Mouse (Mus musculus): ENCODE measurements around the gene Twnk.

The Twnk gene

GRCm38 (mm10) chr19:45005444-45005843 is at the start of gene Twnk:
Gene Twnk (plus strand): TSS chr19:45005663.
- no peak for DNase-seq (ENCODE audit: low spot score in 2 of 2)

GRCm38 (mm10) chr19:44959633-44960032 is 45.8 kb upstream of the Twnk start:
- DNase-seq (ENCODE audit: low spot score in 2 of 2): no peak

- no peak for DNase-seq (ENCODE audit: low spot score in 2 of 2)
These were observed 39.5 kb upstream of the Twnk start for GRCm38 (mm10) chr19:44965978-44966377.

- no peak for DNase-seq (ENCODE audit: low spot score in 2 of 2)
These were observed 37.1 kb upstream of the Twnk start for GRCm38 (mm10) chr19:44968329-44968728.

GRCm38 (mm10) chr19:44976636-44977035 is 28.8 kb upstream of the Twnk start:
- DNase-seq (ENCODE audit: low spot score in 2 of 2): no peak

GRCm38 (mm10) chr19:44977148-44977547 is 28.3 kb upstream of the Twnk start:
- no peak for DNase-seq (ENCODE audit: low spot score in 2 of 2)

GRCm38 (mm10) chr19:44980787-44981186 is 24.7 kb upstream of the Twnk start:
- no peak for DNase-seq (ENCODE audit: low spot score in 2 of 2)

- DNase-seq (ENCODE audit: low spot score in 2 of 2): no peak
These were observed 22.9 kb upstream of the Twnk start for GRCm38 (mm10) chr19:44982477-44983115.

- DNase-seq (ENCODE audit: low spot score in 2 of 2): no peak
These were observed 22.1 kb upstream of the Twnk start for GRCm38 (mm10) chr19:44983366-44983765.

- no peak for DNase-seq (ENCODE audit: low spot score in 2 of 2)
These were observed 21.0 kb upstream of the Twnk start for GRCm38 (mm10) chr19:44984420-44984819.

- DNase-seq (ENCODE audit: low spot score in 2 of 2): no peak
These were observed 20.1 kb upstream of the Twnk start for GRCm38 (mm10) chr19:44985159-44985988.

- no peak for DNase-seq (ENCODE audit: low spot score in 2 of 2)
These were observed 18.5 kb upstream of the Twnk start for GRCm38 (mm10) chr19:44987004-44987403.

- no peak for DNase-seq (ENCODE audit: low spot score in 2 of 2)
These were observed 17.6 kb upstream of the Twnk start for GRCm38 (mm10) chr19:44987851-44988250.

- DNase-seq (ENCODE audit: low spot score in 2 of 2): no peak
These were observed 17.1 kb upstream of the Twnk start for GRCm38 (mm10) chr19:44988321-44988720.

- peak in 1 of 2 experiments; percentile 50 for DNase-seq (ENCODE audit: low spot score in 2 of 2)
These were observed 16.5 kb upstream of the Twnk start, which contains the start of gene Sema4g for GRCm38 (mm10) chr19:44988831-44989566. Gene Sema4g (plus strand): TSS chr19:44989101.

GRCm38 (mm10) chr19:44989567-44990495 is 15.6 kb upstream of the Twnk start:
- DNase-seq (ENCODE audit: low spot score in 2 of 2): no peak

GRCm38 (mm10) chr19:44991031-44991430 is 14.4 kb upstream of the Twnk start:
- DNase-seq (ENCODE audit: low spot score in 2 of 2): no peak

- no peak for DNase-seq (ENCODE audit: low spot score in 2 of 2)
These were observed 13.2 kb upstream of the Twnk start for GRCm38 (mm10) chr19:44992246-44992645.

- no peak for DNase-seq (ENCODE audit: low spot score in 2 of 2)
These were observed 12.8 kb upstream of the Twnk start for GRCm38 (mm10) chr19:44992712-44993111.

- DNase-seq (ENCODE audit: low spot score in 2 of 2): no peak
These were observed 7.7 kb upstream of the Twnk start for GRCm38 (mm10) chr19:44997786-44998185.

- no peak for DNase-seq (ENCODE audit: low spot score in 2 of 2)
These were observed 5.8 kb upstream of the Twnk start for GRCm38 (mm10) chr19:44999647-45000046.
